In genomic region chr9:54547536-54547935, GRCm38 (mm10) we compare ENCODE assay signal across 10 mouse cellular contexts. TPM values are rescaled to one million over a fixed set of nuclear protein-coding genes. Genes with fewer than 3 reads are reported as not detected.
DNase-seq lines count a peak whose midpoint lies in the region; ATAC-seq lines count a peak whose summit lies in the region.
"Had no signal": no experiment of that assay in that cellular context is flagged by ENCODE, and none has a peak within 500 bp of the region (broad histone marks: within the 10 kb centered on the region; RNA-seq: fewer than 3 reads in every experiment).

No protein-coding gene starts in this region.

- DNase-seq in kidney, adult 18-20 months: peak; percentile 72
- peak; percentile 46 for DNase-seq in ES-CJ7 (ENCODE audit: low read depth, low spot score)
- DNase-seq in c-Kit-positive CD71-positive TER-119-positive erythroid progenitor cells, embryonic 14.5 days (ENCODE audit: low spot score): peak; percentile 55
- DNase-seq in lung, postnatal 4 days: peak; percentile 41 to 64
- peak; percentile 36 to 82 for DNase-seq in spleen, postnatal 4 days (ENCODE audit: low spot score in 2 of 2)

- H3K4me3 ChIP-seq in kidney, embryonic 14.5 days (ENCODE audit: low read length): no peak overlapping the region
- H3K4me3 ChIP-seq in forebrain, embryonic 12.5 days (replicated peaks): no peak overlapping the region
- no peak overlapping the region for H3K4me3 ChIP-seq in kidney, embryonic 16.5 days (ENCODE audit: low read length)
- H3K4me3 ChIP-seq: embryonic facial prominence, embryonic 15.5 days had no signal

- no peaks in the 10 kb centered on the region for H3K36me3 ChIP-seq in kidney, embryonic 14.5 days (ENCODE audit: control insufficient read depth, insufficient read depth, low read length)
- H3K36me3 ChIP-seq in forebrain, embryonic 12.5 days (replicated peaks): no peaks in the 10 kb centered on the region
- H3K36me3 ChIP-seq in kidney, embryonic 16.5 days (ENCODE audit: insufficient read depth, low read length): no peaks in the 10 kb centered on the region; the same call in 1 of the 2 replicates
- H3K36me3 ChIP-seq: embryonic facial prominence, embryonic 15.5 days had no signal

- no peak for ATAC-seq in kidney, embryonic 14.5 days (ENCODE audit: low FRiP score, low TSS enrichment)
- peak; percentile 9; the same call in 1 of the 2 replicates for ATAC-seq in forebrain, embryonic 12.5 days (ENCODE audit: low FRiP score)
- peak; percentile 66; the same call in 1 of the 2 replicates for ATAC-seq in kidney, embryonic 16.5 days (ENCODE audit: low FRiP score, low TSS enrichment)

- no peak overlapping the region for H3K27ac ChIP-seq in kidney, embryonic 14.5 days (ENCODE audit: low read depth, low read length)
- H3K27ac ChIP-seq in forebrain, embryonic 12.5 days: no peak overlapping the region
- H3K27ac ChIP-seq in kidney, embryonic 16.5 days (ENCODE audit: low read length): no peak overlapping the region
- H3K27ac ChIP-seq: embryonic facial prominence, embryonic 15.5 days had no signal

- H3K9me3 ChIP-seq in kidney, embryonic 14.5 days (ENCODE audit: control insufficient read depth, low read length): no peaks in the 10 kb centered on the region
- no peaks in the 10 kb centered on the region for H3K9me3 ChIP-seq in forebrain, embryonic 12.5 days
- H3K9me3 ChIP-seq in kidney, embryonic 16.5 days (ENCODE audit: low read length): no peaks in the 10 kb centered on the region
- H3K9me3 ChIP-seq: embryonic facial prominence, embryonic 15.5 days had no signal

- H3K27me3 ChIP-seq in kidney, embryonic 14.5 days (ENCODE audit: control insufficient read depth, insufficient read depth, low read length): no peaks in the 10 kb centered on the region
- no peaks in the 10 kb centered on the region for H3K27me3 ChIP-seq in forebrain, embryonic 12.5 days
- H3K27me3 ChIP-seq in kidney, embryonic 16.5 days (ENCODE audit: insufficient read depth, low read length): no peaks in the 10 kb centered on the region
- H3K27me3 ChIP-seq: embryonic facial prominence, embryonic 15.5 days had no signal

- H3K4me1 ChIP-seq in kidney, embryonic 14.5 days (ENCODE audit: control insufficient read depth, insufficient read depth, low read length): no peaks in the 10 kb centered on the region
- no peaks in the 10 kb centered on the region for H3K4me1 ChIP-seq in forebrain, embryonic 12.5 days
- H3K4me1 ChIP-seq in kidney, embryonic 16.5 days (ENCODE audit: insufficient read depth, low read length): no peaks in the 10 kb centered on the region
- H3K4me1 ChIP-seq: embryonic facial prominence, embryonic 15.5 days had no signal

- no peak overlapping the region for H3K9ac ChIP-seq in kidney, embryonic 14.5 days (ENCODE audit: low read depth, low read length)
- no peak overlapping the region for H3K9ac ChIP-seq in forebrain, embryonic 12.5 days
- H3K9ac ChIP-seq in kidney, embryonic 16.5 days (replicated peaks; ENCODE audit: low read length): no peak overlapping the region
- H3K9ac ChIP-seq: embryonic facial prominence, embryonic 15.5 days had no signal

- H3K4me2 ChIP-seq in kidney, embryonic 14.5 days (replicated peaks; ENCODE audit: low read depth, low read length): no peak overlapping the region
- H3K4me2 ChIP-seq in forebrain, embryonic 12.5 days: no peak overlapping the region
- H3K4me2 ChIP-seq in kidney, embryonic 16.5 days (replicated peaks; ENCODE audit: low read depth, low read length): no peak overlapping the region
- H3K4me2 ChIP-seq: embryonic facial prominence, embryonic 15.5 days had no signal

- WGBS in kidney, embryonic 14.5 days: 20% methylated on average over 5 of the region's 5 CpGs
- whole genome bisulfite sequencing in forebrain, embryonic 12.5 days: 19% methylated on average over 5 of the region's 5 CpGs
- whole genome bisulfite sequencing in kidney, embryonic 16.5 days: 14% methylated on average over 5 of the region's 5 CpGs

RNA-seq across cellular contexts. Expression of gene Sh2d7, which starts 8.8 kb away (rescaled TPM):
- not detected in 2 replicates for polyA plus RNA-seq in kidney, embryonic 14.5 days (2014; fragmentation: Nextera tagmentation; extraction: Ambion mirVana)
- polyA plus RNA-seq in forebrain, embryonic 12.5 days (2016; fragmentation: Nextera tagmentation; extraction: Ambion mirVana): 0.09 TPM in 1 of 2 replicates, not detected in the other
- not detected in 2 replicates for polyA plus RNA-seq in kidney, embryonic 16.5 days (2015; fragmentation: Nextera tagmentation; extraction: Ambion mirVana)
- polyA plus RNA-seq: limb, embryonic 14.5 days had no signal

RNA-seq across cellular contexts. Expression of gene Cib2, which starts 12.5 kb away (rescaled TPM):
- 20.0 and 20.6 TPM in 2 replicates for polyA plus RNA-seq in kidney, embryonic 14.5 days (2014; fragmentation: Nextera tagmentation; extraction: Ambion mirVana)
- 19.1 and 20.2 TPM in 2 replicates for polyA plus RNA-seq in forebrain, embryonic 12.5 days (2016; fragmentation: Nextera tagmentation; extraction: Ambion mirVana)
- polyA plus RNA-seq in kidney, embryonic 16.5 days (2015; fragmentation: Nextera tagmentation; extraction: Ambion mirVana): 15.8 and 15.9 TPM in 2 replicates

RNA-seq across cellular contexts. Expression of gene Idh3a, which starts 38.6 kb away (rescaled TPM):
- polyA plus RNA-seq in kidney, embryonic 14.5 days (2014; fragmentation: Nextera tagmentation; extraction: Ambion mirVana): 132 and 145 TPM in 2 replicates
- 109 and 122 TPM in 2 replicates for polyA plus RNA-seq in forebrain, embryonic 12.5 days (2016; fragmentation: Nextera tagmentation; extraction: Ambion mirVana)
- polyA plus RNA-seq in kidney, embryonic 16.5 days (2015; fragmentation: Nextera tagmentation; extraction: Ambion mirVana): 167 and 174 TPM in 2 replicates

RNA-seq across cellular contexts. Expression of gene Dmxl2, which starts 46.1 kb away (rescaled TPM):
- polyA plus RNA-seq in kidney, embryonic 14.5 days (2014; fragmentation: Nextera tagmentation; extraction: Ambion mirVana): 7.4 and 9.1 TPM in 2 replicates
- polyA plus RNA-seq in forebrain, embryonic 12.5 days (2016; fragmentation: Nextera tagmentation; extraction: Ambion mirVana): 19.4 and 21.0 TPM in 2 replicates
- polyA plus RNA-seq in kidney, embryonic 16.5 days (2015; fragmentation: Nextera tagmentation; extraction: Ambion mirVana): 4.7 and 5.7 TPM in 2 replicates
